Mouse (Mus musculus) heart, adult 11 months (tissue): ENCODE data around the gene Mamstr.

Source experiments
- DNase-seq: peaks from one replicate; pipeline ENCODE4 v3.0.0; 2022

The Mamstr gene

DNA sequence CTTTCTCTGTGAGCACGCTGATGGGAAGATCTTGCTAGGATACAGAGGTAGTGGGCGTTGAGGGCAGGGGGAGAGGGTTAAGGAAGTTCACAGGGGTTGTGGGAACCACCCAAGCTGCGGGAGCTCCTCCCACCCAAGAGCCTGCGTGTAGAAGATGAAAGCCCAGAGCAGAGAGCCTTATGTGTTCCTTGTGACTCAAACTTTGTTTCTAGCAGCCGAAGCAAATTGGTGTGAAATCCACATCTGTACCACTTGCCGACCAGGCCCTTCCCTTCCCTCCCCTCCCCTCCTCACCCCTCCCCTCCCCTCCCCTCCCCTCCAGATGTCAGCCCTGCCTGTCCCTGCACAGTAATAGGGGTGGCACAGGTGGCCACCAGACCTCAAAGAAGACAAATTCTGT is 55.3 kb downstream of the Mamstr start:
- no peak for DNase-seq
